17 mouse cellular contexts compared by ENCODE assay signal in the genomic region with DNA sequence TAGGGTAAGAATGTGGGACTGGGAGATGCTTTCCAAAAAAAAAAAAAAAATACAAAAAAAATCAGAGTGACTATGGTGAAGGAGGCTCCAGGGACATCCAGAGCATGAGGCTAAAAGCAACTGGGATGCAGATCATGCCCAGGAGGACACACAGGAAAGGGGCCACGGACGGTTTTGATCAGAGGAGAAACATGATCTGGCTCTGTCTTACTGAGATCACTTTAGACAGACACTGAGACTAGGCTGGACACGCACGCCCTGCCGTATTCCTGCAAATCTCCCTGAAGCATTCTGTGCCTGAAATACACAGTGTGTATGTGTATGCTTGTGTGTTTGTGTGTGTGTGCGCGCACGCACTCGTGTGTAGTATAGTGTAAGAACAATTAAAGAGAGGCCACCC.
"Had no signal": no experiment of that assay in that cellular context is flagged by ENCODE, and none has a peak within 500 bp of the region (broad histone marks: within the 10 kb centered on the region; RNA-seq: fewer than 3 reads in every experiment).

No protein-coding gene starts in this region.

- H3K27ac ChIP-seq: limb, embryonic 12.5 days; limb, embryonic 15.5 days; liver, embryonic 14.5 days; macrophage; midbrain, embryonic 13.5 days had no signal

- H3K4me1 ChIP-seq: limb, embryonic 15.5 days had no signal

- H3K4me3 ChIP-seq: limb, embryonic 12.5 days; limb, embryonic 15.5 days; midbrain, embryonic 13.5 days had no signal

- H3K4me2 ChIP-seq: limb, embryonic 12.5 days; limb, embryonic 15.5 days; liver, embryonic 11.5 days; lung, embryonic 14.5 days; midbrain, embryonic 13.5 days had no signal

- DNase-seq: kidney, adult 18-20 months; kidney, adult 9 months; kidney, postnatal 14 days; kidney, postnatal 4 days; layer of hippocampus, postnatal 36 days; left cerebral cortex, postnatal 4 days; lung, embryonic 14.5 days; thymus, adult 18-20 months; thymus, postnatal 36 days had no signal

- ATAC-seq: midbrain, embryonic 13.5 days; midbrain, embryonic 16.5 days had no signal

- H3K27me3 ChIP-seq: limb, embryonic 12.5 days; limb, embryonic 15.5 days; midbrain, embryonic 13.5 days had no signal

- H3K9ac ChIP-seq: limb, embryonic 12.5 days; limb, embryonic 15.5 days; liver, embryonic 14.5 days; liver, postnatal 0 days; lung, embryonic 14.5 days; midbrain, embryonic 13.5 days had no signal

- H3K9me3 ChIP-seq: limb, embryonic 12.5 days; limb, embryonic 15.5 days; midbrain, embryonic 13.5 days had no signal

- H3K36me3 ChIP-seq: limb, embryonic 12.5 days; limb, embryonic 15.5 days; midbrain, embryonic 13.5 days had no signal
